Mouse (Mus musculus): ENCODE measurements around the gene Cxcl16. TPM values are rescaled to one million over a fixed set of nuclear protein-coding genes. Genes with fewer than 3 reads are reported as not detected.
"Not testable (repeated sequence)": the region's sequence is repeated elsewhere in the genome, so short reads cannot be mapped to it uniquely, and the experiment has no call there.

Gene Cxcl16
- under 1 TPM; 0.54 to 0.75 (median 0.63) TPM for total RNA-seq (2022)

GRCm38 (mm10) chr11:70459601-70460101 lies at the start of gene Cxcl16:
Gene Cxcl16, minus strand, starts transcription at chr11:70459984.
- peak; percentile 20 to 34 for DNase-seq (ENCODE audit: low spot score in 2 of 2)

DNA sequence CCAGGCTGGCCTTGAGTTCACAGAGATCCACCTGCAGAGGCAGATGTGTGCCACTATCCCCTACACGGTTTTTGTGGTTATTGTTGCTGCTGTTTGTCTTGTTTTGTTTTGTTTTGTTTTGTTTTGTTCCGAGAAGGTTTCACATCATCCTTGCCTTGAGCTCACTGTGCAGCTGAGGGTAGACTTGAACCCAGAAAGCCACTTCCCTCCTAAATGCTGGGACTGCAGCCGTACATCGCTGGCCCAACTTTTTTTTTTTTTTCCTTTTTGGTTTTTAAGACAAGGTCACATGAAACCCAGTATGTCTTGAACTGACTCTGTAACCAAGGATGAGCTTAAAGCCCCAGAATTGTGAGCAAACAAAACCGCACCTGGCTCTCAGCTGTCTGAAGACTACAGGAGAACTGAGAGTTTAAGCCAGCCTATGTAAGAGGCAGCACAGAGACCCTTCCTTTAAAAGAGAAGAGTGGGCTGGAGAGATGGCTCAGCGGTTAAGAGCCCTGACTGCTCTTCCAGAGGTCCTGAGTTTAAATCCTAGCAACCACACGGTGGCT lies 47.3 kb upstream of the Cxcl16 start:
- DNase-seq (ENCODE audit: low spot score in 2 of 2): no peak

- DNase-seq (ENCODE audit: low spot score in 2 of 2): peak; percentile 42
These were observed 46.6 kb upstream of the Cxcl16 start for GRCm38 (mm10) chr11:70506385-70506784.

GRCm38 (mm10) chr11:70504970-70505369 lies 45.2 kb upstream of the Cxcl16 start, which contains the start of gene Tm4sf5:
Gene Tm4sf5, plus strand, starts transcription at chr11:70505244.
- no peak for DNase-seq (ENCODE audit: low spot score in 2 of 2)

- no peak for DNase-seq (ENCODE audit: low spot score in 2 of 2)
These were observed 42.2 kb upstream of the Cxcl16 start for GRCm38 (mm10) chr11:70502018-70502417.

DNA sequence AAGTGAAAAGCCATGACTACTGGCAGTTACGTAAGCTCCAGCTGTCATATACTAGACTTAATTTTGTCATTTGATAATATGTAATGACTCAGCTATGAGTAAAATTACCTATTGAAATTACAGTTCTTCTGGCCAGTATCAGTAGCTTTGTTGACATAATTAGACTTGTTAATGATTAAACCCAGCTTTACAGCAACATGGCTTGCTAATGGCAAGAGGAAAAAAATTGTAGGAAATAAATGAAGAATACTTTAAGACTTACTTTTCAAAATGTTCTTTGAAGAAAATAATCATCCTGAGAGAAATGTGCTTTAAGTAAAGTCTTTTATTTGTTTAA lies 40.7 kb upstream of the Cxcl16 start:
- DNase-seq (ENCODE audit: low spot score in 2 of 2): no peak

DNA sequence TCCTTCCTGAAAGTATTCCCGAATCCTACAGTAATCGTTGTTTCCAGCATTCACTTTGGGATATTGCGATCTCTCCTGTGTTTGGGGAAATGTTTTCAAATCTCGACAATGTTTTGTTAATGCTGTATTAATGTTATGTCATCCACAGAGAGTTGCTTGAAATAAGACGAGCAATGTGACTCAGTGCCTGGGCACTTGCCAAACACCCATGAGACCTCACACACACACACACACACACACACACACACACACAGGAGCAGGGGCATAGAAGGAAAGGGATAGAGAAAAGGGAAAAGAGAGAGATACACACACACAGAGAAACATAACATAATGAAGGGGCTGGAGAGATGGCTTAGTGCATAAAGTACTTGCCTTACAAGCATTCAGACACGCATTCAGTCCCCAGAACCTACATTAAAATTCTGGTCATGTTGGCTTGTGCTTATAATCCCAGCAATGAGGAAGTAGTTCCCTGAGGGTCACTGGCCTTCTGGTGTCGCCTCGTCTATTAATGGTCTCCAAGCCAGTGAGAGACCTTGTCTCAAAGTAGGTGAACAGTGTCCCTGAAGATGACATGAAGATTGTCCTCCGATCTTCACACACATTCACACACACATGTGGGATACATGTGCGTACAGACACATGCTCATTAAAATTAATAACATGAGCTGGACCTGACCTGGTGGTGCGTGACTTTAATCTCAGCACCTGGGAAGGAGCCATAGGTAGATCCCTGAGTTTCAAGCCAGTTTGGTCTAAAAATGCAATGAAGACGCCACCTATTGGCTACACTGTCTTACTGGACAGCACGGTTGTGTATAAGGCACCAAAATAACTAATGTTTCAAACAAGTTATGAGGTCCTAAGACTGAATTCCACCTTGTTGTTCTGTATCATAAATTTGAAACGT lies 40.0 kb upstream of the Cxcl16 start:
- DNase-seq (ENCODE audit: low spot score in 2 of 2): no peak

- DNase-seq (ENCODE audit: low spot score in 2 of 2): no peak
These were observed 29.9 kb upstream of the Cxcl16 start for GRCm38 (mm10) chr11:70489684-70490083.

- DNase-seq (ENCODE audit: low spot score in 2 of 2): peak; percentile 54 to 72
These were observed 29.4 kb upstream of the Cxcl16 start for GRCm38 (mm10) chr11:70489138-70489537.

DNA sequence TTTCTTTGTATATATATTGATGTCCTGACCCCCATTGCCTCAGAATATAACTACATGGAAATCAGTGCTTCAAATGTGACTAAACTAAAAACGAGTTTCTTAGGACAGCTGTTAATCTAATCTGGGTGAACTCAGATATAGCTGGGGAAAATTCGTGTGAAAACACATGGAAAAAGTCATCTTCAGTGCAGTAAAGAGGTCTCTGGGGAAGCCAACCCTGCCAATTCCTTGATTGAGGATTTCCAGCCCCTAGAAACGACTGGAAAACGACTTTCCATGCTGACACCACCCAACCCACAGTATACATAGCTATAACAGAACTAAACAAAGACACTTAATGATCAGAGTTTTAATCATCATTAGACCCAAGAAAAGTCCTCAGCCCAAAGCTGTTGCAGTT lies 28.0 kb upstream of the Cxcl16 start:
- no peak for DNase-seq (ENCODE audit: low spot score in 2 of 2)

DNA sequence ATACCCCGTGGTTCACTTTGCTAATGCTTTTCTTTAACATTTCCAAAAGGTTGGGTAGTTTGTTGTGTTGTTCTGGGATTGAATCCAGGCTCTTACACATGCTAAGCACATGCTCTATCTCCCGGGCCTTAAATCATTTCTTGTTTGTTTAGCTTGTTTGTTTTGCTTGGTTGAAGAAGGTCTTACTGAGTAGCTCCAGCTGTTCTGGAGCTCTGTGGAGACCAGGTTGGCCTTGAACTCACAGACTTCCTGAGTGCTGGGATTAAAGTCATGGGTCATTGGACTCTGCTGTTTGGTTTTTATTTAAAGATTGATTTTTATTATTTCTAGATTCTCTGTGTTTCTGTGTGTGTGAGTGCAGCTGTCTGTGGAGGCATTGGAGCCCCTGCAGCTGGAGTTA lies 25.7 kb upstream of the Cxcl16 start:
- no peak for DNase-seq (ENCODE audit: low spot score in 2 of 2)

- DNase-seq (ENCODE audit: low spot score in 2 of 2): no peak
These were observed 15.2 kb upstream of the Cxcl16 start for GRCm38 (mm10) chr11:70474872-70475534.

- not testable (repeated sequence) for DNase-seq (ENCODE audit: low spot score in 2 of 2)
These were observed 13.5 kb upstream of the Cxcl16 start for GRCm38 (mm10) chr11:70473291-70473690.

- no peak for DNase-seq (ENCODE audit: low spot score in 2 of 2)
These were observed 12.9 kb upstream of the Cxcl16 start for GRCm38 (mm10) chr11:70472716-70473115.

- no peak for DNase-seq (ENCODE audit: low spot score in 2 of 2)
These were observed 10.0 kb upstream of the Cxcl16 start for GRCm38 (mm10) chr11:70469764-70470163.

GRCm38 (mm10) chr11:70467902-70468619 lies 8.3 kb upstream of the Cxcl16 start:
- DNase-seq (ENCODE audit: low spot score in 2 of 2): no peak

- no peak for DNase-seq (ENCODE audit: low spot score in 2 of 2)
These were observed 6.0 kb upstream of the Cxcl16 start for GRCm38 (mm10) chr11:70465824-70466223.

- no peak for DNase-seq (ENCODE audit: low spot score in 2 of 2)
These were observed 5.4 kb upstream of the Cxcl16 start for GRCm38 (mm10) chr11:70465211-70465610.

DNA sequence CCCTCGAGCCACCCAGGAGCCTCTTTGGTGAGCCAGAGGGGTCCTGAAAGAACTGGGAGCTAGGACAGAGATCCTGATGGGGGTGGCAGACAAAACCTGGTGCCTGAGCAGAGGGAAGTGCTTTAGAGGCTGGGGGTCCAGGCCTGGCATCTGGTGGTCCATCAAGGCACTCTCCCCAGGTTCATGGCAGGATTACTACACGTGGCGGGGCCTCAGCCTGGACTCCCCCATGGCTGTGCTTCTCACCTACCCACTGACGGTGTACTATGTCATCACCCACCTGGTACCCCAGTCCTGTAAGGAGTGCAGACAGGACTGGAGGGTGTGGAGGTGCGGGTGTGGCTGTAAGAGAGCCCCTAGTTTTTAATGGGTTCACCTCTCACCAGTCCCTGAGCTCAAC lies 4.2 kb upstream of the Cxcl16 start:
- DNase-seq (ENCODE audit: low spot score in 2 of 2): no peak

GRCm38 (mm10) chr11:70458688-70459600 lies 840 bp downstream of the Cxcl16 start, which contains the start of gene Zmynd15:
Gene Zmynd15, plus strand, starts transcription at chr11:70459433.
- DNase-seq (ENCODE audit: low spot score in 2 of 2): no peak
